Mouse (Mus musculus) brain, embryonic 14.5 days (tissue): Measurements from ENCODE around the gene Ivd. TPM values are rescaled to one million over a fixed set of nuclear protein-coding genes. Genes with fewer than 3 reads are reported as not detected.

ENCODE experiments used
- DNase-seq: peaks from one replicate; pipeline ENCODE4 v3.0.0-alpha.2; 2011; ENCODE audit warnings: low read depth
- CTCF ChIP-seq: fragments of 200-500 bp; IDR thresholded peaks from 2 replicates; pipeline ENCODE4 v1.5.1; 2012; ENCODE audit warnings: inconsistent platforms, mild to moderate bottlenecking, moderate library complexity, borderline replicate concordance; ENCODE audit not compliant: insufficient read depth, insufficient read length; ENCODE audit errors: extremely low read depth
- POLR2A ChIP-seq: fragments of 200-500 bp; IDR thresholded peaks from 2 replicates; pipeline ENCODE4 v1.6.1; 2012; ENCODE audit warnings: mild to moderate bottlenecking, inconsistent platforms, borderline replicate concordance; ENCODE audit not compliant: poor library complexity, insufficient read depth, insufficient read length, severe bottlenecking; ENCODE audit errors: extremely low read depth
- polyA plus RNA-seq: library from polyadenylated mRNA; depleted of rRNA; stranded (reverse); fragments of >200 nt; gene quantifications from 2 replicates; pipeline ENCODE4 v1.2.3, GENCODE M21; 2012

Ivd gene
- polyA plus RNA-seq, 1 experiment: 57.5 TPM

- DNase-seq: no peak
- TF ChIP-seq CTCF (no peak), POLR2A (no peak)
Observed at GRCm38 (mm10) chr2:118844427-118844826, 17.3 kb upstream of the Ivd start.

DNA sequence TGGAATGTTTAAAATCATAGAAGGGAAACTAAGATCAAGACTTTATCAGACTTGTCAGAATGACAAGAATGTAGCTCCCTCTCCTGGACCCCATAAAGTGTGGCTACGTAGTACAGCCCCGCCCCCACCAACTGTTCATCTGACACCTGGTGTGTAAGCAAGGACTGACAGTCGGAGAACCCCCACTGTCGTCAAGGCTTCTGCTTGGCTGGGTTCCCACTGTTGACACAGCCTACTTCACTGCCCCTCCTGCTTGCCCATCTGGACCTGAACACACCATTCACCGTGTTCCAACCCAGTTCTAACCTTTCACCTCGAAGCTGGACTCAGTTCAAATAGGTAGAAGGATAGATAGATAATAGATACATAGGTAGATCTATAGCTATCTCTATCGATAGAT is 15.5 kb upstream of the Ivd start:
- no peak for TF ChIP-seq POLR2A
- TF ChIP-seq CTCF: no peak
- DNase-seq: peak; percentile 90

- TF ChIP-seq POLR2A: no peak
- no peak for TF ChIP-seq CTCF
- DNase-seq: no peak
Observed at GRCm38 (mm10) chr2:118851756-118852155, 10.0 kb upstream of the Ivd start.

GRCm38 (mm10) chr2:118862340-118862675 is 554 bp downstream of the Ivd start:
- TF ChIP-seq CTCF (no peak), POLR2A (no peak)
- DNase-seq: no peak

DNA sequence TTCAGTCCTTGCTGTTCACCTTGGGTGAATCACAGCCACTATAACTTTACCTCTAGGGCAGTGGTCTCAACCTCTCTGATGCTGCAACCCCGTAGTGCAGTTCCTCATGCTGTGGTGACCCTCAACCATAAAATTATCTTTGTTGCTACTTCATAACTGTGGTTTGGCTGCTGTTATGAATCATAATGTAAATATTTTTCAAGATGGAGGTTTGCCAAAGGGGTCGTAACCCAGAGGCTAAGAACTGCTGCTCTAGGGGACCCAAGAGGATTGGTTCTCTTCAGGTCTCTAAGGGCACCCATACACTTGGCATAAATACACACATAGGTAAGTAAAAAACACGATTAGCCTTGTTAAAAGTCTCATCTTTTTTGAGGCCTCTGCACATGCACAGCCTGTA is 8.8 kb downstream of the Ivd start:
- no peak for DNase-seq
- TF ChIP-seq POLR2A (no peak), CTCF (no peak)

GRCm38 (mm10) chr2:118871032-118871431 is 9.3 kb downstream of the Ivd start:
- TF ChIP-seq CTCF (no peak), POLR2A (no peak)
- no peak for DNase-seq

DNA sequence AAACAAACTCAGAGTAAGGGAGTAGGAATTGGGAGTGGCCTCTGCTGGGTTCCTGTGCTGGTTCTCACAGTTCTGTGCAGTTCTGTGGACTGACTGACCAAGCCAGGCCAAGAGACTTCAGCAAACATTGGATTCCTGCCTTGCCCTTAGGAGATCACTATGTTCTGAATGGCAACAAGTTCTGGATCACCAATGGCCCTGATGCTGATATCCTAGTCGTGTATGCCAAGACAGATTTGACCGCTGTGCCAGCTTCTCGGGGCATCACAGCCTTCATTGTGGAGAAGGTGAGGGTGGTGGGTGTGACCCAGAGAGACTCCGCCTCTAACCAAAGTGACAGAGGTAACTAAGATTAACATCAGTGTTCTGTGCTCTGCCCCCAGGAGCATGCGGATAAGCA is 11.3 kb downstream of the Ivd start:
- DNase-seq: no peak
- TF ChIP-seq POLR2A (no peak), CTCF (no peak)

GRCm38 (mm10) chr2:118873890-118874430 is 12.2 kb downstream of the Ivd start:
- TF ChIP-seq CTCF (no peak), POLR2A (no peak)
- DNase-seq: no peak

DNA sequence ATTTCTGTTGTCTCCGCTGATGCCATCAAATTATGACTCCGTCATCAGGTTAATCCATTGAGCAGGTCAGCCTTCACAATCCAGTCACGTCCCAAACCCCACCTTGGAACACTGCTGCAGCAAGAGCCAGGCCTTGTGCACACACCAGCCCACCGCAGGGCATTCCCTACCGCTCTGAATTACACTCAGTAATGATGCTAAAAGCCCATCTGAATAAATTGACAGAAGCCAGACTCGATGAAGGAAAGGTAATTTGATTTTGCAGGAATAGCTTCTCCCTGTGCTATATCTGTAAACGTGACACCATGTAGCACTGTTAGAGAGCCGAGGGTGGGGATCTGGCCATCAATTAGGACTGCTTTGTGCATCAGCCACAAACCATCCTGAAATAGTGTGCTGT is 13.6 kb downstream of the Ivd start:
- no peak for DNase-seq
- TF ChIP-seq CTCF (no peak), POLR2A (no peak)

GRCm38 (mm10) chr2:118876453-118876852 is 14.7 kb downstream of the Ivd start:
- DNase-seq: no peak
- no peak for TF ChIP-seq POLR2A
- no peak for TF ChIP-seq CTCF

DNA sequence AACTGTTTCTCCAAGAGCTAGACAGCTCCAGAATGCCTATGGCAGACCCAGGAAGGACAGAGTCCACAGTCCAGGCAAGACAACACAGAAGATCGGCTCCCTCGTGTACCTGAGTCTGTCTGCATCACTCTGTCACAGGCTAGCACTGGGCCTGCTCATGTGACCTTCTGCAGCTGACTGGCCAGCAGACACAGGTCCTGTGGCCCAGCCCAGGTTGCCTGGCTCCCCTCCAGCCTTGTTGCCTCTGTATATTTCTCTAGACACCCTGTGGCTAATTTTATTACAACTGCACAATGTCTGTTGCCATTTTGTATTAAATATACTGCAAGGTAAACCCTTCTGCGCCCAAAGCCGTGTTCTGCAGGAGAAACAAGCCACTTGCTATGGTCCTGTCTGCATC is 19.3 kb downstream of the Ivd start:
- TF ChIP-seq POLR2A: no peak
- no peak for TF ChIP-seq CTCF
- DNase-seq: no peak

- TF ChIP-seq CTCF: no peak
- no peak for TF ChIP-seq POLR2A
- no peak for DNase-seq
Observed at GRCm38 (mm10) chr2:118881956-118882355, 20.2 kb downstream of the Ivd start.
